Mouse (Mus musculus): ENCODE measurements around the gene Lrrc8d.
A peak's percentile ranks its signal among the peaks of the same experiment; 100 is the strongest.

The Lrrc8d gene

DNA sequence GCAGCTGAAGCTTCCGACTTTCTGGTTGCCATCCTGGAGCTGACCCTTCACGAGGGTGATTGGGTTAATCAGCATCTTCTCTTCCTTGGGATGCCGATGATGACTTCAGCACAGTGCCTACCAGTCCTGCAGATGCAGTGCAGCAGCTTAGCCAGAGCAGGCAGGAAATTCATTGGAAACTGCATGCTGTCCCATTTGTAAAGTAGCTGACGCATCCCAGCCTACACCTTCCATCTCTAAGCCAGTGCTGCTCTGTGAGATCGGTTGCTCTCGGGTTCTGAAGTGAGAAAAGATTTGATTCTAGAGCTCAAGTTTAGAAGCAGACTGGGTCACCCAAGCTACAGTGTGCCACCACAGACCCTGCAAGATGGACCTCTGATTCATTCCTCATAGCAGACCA, 121.6 kb downstream of the Lrrc8d start:
- no peak for DNase-seq

DNA sequence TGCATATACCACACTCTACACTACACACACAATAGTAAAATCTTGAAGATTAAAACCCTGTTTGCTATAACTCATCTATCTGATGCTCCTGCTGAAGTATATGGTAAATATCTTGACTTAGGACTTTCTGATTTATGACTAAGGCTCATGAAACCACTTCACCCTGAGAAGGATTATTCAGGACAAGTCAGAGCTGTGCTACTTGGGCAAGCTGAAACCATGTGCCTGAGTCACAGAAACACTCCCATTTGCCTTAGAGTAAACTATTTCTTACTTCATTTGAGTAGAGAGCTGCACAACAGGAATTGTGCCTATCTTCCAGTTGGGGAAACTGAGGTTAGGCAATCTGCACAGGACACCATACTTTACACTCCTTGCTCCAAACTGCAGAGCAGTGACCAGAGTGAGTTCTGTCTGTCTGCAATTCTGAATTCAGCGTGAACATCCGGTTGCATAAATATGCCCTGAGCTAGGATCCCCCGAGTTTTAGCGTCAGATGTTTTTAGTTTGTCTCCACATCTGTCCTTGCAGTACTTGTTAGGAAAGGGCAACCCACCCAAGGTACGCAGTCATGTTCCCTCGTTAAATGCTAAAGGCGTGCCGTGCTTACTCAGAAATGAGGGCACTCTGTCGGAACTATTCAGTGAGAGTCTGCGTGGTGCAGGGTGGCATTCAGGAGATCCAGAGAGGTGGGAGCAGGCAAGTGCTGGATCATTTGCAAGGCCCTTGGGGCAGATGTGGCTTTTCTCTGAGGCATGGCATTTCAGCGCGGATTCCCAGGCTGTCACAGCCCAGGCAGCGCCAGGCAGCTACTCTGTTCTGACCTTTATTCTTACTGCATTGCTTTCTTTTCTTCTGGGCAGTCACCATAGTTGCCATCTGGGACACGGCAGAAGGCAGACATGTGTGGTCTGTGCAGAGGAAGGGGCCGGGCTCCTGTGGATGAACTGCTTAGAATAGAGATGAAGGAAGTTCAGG, 123.0 kb downstream of the Lrrc8d start:
- DNase-seq, result no peak

DNA sequence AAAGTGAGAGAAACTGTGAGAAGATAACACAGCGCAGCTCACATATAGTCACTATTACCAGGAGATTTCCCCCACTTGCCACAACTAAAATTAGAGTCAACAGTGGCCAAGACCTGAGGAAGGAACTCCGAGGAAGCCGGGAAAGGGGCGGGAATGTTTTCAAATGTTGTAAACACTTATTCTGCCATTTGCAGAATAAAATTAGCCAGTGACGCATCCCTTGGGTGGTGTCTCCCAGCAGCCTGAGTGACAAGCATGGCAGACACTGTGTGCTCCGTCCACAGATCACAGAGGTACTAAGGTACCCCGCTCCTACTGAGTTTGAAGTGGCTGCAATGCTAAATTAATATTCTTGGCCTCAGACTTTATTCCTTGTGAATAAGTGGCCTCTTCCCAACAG, 124.5 kb downstream of the Lrrc8d start:
- DNase-seq, result no peak

DNA sequence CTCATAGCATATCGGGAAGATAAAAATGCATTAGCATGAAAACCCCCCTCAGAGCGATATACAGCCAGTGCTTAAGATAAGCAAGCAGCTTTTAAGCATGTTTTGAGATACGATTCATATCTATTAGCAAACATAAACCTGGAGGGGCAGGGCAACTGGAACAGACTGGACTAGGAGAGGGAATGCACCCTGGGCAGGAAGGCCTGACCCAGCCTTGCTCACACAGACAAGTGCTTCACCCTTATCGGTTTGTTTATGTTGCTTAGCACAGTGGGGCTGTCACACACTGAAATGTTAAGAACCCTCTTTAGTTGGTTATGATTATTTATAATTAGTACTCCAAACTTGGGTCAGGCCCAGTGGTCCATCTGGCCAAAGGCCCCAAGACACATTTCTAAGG, 125.1 kb downstream of the Lrrc8d start:
- DNase-seq, result no peak

DNA sequence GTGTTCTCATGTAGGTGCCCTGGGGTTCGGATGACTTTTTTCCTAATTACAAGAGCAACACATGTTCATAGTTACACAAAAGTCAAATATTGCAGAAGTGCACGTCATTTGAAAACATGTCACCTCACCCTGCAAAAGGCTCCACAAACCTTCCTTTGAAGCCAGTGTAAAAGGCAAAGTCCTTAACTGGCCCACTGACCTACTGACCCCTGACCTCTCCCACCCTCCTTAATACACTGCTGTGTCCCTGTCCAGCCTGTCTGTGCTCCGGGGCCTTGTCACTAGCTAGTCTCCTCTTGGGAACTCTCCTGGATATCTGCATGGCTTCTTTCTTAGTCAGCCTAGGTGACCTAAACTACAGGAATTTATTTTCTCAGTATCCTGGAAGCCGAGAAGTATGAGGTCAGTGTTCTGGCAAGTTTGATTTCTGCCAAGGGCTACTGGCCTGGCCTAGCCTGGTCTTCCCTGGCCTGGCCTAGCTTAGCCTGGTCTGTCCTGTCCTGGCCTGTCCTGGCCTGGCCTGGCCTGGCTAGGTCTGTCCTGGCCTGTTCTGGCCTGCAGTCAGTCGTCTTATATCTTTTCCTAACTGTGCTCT, 127.2 kb downstream of the Lrrc8d start:
- DNase-seq, result no peak

DNA sequence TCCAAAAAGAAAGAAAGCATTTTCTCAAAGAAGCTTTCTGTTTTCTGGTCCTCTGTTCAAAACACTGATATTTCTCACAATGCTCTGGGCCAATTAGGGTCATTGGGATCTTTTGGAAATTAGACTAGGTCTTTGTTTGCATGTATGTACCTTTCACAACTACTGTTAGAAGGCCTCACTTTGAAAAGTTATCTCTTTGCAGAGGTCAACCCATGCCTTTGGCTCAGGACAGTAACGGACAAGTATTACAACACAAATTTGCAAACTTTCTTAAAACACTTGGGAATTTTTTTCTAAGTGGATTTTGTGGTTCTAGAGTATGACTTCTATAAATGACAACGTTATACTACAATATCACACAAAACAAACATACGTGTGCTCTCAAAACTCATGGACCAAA, 128.3 kb downstream of the Lrrc8d start:
- DNase-seq, result no peak

DNA sequence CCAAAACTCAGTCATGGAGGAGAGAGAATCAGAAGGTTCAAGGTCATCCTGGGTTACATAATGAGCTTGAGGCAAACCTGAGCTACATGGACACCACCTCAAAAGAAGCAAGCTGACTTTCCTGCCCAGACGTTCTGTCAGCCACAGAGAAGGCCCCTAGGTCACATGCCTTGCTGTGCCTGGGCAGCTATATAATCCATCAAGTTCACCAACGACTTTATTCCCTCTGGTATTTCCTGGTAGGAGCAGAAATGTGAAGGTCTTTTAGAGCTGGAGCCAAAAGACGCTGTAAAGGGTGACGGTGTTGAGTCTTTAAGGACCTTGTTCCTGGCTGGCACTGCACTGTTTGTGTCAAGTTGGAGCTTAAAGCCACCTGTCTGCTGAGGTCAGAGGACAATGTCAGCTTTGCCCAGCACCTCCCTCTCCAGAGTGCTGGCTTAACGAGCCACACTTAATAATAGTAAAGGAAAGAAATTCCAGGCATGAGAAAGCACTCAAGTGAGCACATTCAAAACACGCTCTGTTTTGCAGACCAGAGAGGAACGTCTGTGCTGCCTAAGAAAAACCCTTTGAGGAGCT, 129.3 kb downstream of the Lrrc8d start:
- no peak for DNase-seq

DNA sequence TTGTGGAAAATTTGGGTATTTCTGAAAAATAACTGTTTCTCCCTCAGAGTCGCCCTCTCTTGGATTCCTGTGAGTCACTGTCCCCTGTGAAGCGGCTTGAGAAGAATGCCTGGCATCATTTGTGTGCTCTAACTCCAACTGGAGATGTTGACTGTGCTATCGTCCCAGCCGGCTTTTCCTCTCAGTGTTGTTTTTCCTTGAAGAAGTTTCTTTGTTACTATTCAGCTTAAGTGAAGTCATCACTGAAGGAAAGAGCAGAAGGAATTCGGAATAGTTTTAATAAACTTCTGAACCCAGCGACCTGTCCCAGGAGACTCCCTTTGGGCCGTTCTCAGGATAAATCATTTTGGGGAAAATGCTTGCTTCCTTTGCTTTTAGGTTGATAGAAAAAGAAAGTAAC, 132.4 kb downstream of the Lrrc8d start:
- peak; percentile 48 for DNase-seq

DNA sequence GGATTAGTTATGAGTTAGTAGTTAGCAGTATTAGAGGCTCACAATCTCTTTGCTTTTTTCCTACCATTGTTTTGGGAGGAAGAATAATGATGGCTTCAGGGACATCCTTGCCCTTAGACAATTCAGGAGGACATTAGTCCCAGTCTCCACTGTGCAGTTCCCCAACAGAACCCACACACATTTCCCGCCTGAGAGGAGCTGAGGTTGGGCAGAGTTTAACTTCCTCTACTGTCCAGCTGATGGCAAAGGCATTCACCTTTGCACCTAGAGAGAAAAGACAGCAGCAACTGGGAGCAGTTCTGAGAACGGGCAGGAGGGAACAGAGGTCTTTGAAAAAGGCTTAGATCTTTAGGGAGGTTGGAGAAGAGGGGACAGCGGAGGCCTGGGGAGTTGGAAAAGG, 134.2 kb downstream of the Lrrc8d start:
- DNase-seq, result no peak

DNA sequence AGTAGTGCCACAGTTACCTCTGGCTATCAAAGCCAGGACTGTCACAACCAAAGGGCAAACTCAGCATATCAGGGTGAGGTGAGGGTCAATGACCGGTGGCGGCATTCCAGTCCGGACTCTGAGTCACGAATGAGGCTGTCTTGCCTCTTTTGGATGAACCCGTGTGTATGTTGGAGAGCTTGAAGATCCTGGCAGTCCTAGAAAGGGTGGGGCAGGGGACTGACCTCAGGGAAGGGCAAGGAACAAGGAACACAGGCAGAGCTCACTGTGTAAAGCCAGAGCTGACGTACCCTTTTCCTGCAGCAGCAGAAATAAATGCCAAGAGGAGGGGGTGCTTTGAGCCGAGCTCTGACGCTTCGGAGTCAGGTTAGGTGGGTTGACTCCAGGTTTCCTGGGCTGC, 136.2 kb downstream of the Lrrc8d start:
- DNase-seq, result peak; percentile 44

DNA sequence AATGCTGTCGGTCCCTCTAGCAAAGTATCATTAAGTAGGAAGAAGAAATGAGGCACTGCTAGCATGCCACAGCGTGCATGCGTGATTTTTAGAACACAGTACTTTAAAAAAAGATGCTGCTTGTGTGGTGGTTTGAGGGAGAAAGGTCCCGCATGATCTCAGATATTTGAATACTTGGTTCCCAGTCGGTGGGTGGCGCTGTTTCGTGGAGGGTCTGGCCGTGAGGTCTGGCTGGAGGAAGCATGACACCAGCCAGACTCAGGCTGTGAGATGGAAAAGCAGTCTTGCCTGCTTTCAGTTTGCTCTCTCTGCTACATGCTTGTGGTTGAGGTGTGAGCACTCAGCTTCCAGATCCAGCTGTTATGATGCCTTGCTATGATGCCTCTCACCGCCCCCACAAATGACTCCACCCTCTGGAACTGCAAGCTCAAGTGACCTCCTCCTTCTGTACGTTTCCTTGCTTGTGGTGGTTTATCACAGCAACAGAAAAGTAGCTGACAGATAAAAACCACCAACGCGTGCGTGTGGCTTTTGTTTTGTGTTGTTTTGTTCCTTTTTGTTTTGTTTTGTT, 140.1 kb downstream of the Lrrc8d start:
- DNase-seq, result no peak

DNA sequence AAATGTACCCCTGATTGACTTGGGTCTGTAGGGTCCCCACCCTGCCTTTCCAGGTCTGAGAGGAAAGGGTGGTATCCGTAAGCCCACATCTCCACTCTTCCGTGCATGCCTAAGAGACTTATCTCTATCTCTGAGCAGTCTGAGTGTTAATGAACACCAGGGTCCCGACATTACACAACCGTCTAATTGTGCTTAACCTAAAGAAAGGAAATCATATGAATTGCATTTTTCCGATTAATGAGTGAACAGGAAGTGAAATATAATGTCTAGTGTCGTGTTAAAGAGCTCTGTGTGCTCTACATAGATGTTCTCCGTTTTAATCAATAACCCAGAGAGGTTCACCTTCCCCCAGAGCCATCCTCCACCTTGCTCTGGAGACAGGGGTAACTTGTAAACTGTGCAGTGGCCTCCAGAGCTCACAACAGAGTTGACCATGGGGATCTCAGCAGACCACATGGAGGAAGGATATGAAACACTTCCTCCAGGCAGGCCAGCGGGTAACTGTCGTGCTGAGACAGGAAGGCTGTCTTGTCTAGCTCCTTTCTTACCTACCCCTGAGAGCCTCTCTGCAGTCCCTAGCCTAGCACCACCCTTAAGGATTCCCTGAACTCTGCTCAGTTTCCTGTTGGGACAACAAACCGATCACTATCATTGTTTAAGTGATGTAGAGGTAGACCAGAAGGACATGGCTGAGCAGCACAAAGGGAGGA, 144.4 kb downstream of the Lrrc8d start:
- no peak for DNase-seq

DNA sequence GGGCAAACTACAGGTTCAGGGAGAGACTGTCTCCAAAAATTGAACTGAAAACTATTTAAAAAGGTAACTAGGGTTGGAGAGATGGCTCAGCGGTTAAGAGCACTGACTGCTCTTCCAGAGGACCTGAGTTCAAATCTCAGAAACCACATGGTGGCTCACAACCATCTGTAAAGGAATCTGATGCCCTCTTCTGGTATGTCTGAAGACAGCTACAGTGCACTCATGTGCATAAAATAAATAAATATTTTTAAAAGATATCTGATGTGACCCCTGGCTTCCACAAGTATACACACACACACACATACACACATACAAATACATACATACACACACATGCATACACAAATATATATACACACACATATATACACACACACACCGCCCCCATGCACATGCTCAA, 145.3 kb downstream of the Lrrc8d start:
- no peak for DNase-seq

DNA sequence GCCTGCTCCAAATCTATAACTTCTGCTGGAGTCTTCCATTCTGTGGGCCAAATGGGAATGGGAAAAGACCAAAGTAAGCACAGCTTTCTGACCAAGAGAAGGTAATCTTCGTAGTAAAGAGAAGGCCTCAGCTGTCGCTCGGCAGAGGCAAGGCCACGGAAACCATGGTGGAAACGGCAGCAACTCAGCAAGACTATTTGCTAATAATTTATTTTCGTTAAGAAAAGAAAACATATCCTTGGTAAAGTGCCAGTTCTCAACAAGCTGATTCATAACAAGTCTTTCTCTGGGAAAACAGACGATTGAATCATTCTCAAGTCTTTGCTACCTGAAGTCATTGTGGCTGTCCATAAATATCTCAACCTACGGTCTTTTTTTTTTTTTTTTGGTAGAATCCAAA, 148.0 kb downstream of the Lrrc8d start:
- DNase-seq, result no peak

DNA sequence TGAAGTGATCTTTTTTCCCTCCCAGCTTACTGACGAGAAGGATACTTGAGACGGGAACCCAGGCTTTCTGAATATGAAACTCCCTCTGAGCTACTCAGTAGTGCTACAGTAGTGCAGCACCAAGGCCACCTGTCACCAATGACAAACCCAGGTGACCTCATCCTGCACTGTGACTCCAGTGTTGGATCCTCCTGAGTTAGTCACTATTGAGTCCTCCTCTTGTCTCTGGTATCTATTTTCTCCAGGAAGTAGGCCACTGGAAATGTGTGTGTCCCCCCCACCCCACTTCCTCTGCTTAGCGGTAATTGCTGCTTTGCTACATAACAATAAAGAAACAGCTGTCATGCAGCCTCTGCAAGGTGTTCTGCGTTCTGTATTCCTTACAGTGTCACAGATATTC, 149.5 kb downstream of the Lrrc8d start:
- no peak for DNase-seq

DNA sequence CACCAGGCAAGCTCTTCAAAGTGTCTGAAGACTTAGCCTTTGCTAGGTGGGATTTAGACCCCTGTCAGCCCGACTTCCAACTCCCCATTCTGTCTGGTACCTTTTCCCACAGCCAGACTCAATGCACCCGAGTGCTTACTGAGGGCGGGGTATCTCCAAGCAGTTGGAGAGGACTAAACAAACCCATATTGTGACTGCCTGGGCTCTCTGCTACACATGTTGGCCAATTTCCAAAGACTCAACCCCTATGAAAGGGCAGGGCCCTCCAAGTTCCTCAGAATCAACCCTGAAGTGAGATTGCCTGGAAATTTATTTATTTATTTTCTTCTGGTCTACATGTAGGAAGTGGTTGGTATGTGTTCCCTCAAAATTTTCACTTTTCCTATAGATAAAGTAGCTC, 149.9 kb downstream of the Lrrc8d start:
- DNase-seq, result no peak

DNA sequence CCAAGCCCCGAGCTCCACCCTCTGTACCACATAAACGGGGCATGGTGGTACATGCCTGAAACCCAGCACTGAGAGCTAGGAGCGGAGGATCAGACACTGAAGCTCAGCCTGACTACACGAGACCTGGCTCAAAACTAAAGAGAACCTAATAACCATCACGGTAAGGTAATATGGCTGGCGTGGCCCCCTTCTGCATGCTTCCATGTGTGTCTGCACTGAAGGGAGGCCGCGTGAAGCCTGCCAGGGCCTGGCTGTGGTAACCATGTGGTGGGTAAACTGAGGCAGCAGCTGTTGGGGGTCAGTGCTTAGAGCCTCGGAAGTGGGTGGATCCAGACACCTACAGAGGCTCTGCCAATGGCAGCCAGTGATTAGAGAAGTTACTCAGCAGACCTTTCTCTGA, 153.5 kb downstream of the Lrrc8d start:
- DNase-seq, result no peak

DNA sequence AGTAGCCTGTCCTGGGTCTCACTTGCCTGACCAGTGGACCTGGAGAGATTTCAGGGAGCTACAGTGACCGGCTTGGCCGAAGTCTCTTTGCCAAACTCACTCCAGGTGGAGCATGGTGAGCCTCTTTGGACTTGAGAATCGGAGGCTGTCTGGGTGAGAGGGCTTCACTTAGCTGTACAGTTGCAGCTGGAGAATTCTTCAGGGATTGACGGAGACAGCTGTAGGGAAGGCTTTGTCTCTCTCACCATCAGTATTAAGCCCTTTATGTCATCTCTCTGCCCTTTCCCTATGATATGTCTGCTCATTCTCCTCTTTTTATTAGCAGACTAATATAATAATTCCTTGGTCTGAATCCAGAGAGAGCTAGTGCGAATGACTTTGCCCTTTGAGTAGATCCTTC, 157.7 kb downstream of the Lrrc8d start:
- DNase-seq, result no peak

DNA sequence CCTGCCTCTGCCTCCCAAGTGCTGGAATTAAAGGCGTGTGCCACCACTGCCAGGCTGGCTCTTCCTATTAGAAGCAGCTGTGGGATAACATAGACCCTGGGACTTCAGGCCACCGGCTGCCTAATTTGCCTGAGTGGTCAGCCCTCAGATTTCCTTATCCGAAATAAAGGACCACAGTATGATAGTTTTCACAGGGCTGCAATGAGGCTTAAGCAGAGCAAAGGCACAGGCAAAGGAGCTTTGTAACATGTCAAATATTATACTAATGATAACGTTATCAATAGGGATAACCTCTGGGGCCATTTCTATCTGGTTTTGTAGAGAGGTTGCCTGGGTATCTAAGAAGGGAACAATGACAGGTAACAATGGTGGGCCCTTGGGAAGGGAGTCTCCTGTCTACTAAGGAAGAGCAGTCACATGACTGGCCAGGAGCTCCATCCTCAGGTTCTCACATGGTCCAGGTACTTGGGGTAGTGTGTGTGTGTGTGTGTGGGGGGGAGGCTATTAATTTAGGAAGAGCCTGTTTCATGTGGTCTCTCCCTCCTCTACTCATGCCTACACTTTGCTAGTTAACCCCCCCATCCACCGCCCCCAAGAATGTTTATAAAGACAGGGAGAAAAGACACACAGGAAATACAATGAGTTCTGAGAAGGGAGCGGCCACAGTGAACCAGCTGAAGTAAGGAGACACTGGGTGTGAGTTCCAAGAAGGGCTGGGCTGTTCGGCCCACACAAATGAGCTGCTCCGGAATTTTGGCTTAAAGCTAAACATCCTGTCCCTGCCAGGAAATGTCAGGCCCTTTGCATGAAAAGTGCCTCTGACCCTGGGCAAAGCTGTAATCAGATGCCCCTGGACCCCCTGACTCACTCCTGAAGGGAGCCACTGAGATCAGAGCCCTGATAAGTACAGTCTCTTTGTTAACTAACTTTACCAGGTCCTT, 159.3 kb downstream of the Lrrc8d start:
- DNase-seq, result peak; percentile 37

DNA sequence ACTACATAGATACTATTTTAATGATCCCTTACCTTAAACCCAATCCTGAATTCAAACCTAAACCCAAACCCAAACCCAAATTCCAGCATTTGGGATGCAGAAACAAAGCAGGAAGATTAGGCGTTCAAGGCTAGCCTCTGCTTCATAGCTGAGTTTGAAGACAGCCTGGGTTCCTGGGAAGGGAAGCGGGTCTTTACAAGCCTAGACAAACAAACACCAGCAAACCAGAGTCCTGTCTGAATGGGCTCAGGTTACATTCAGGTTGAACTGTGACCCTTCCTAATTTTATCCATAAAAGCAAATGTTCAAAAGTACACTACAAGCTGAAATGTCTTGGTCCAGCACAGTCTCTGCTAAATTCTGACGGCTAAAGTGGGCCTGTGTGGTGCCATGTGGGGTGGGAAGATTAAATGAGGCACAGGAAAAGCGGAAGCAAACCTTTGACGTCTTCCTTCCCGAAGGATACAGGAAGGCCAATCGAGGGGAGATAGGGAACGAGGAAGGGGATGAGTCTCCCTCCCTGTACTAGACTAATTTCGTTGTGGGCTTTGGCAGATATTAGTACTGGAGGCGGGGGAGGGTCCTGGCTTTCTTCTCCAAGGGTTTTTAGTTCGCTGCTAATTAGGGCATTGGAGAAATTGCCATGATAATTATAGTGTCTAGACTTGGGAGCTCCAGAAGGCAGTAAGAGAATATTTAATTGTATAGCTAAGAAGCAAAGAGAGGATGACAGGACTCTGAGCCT, 160.1 kb downstream of the Lrrc8d start:
- DNase-seq, result no peak

DNA sequence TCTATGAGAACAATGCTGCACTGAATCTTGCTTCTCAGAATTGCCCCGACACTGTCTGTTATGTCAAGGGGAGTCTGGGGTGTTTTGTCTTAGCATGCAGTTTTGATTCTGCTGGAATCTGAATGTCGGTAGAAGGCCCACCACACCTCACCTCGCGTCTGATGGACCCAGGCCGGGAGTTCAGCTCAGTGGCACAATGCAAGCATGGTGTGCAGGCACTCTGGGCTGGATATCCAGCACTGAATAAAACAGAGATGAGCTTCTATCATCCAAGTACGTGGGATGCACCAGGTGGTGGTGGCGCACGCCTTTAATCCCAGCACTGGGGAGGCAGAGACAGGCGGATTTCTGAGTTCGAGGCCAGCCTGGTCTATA, 160.7 kb downstream of the Lrrc8d start:
- DNase-seq, result no peak

Data from kidney, postnatal 10 days (tissue).